Comparison of ENCODE assay signal across 16 mouse cellular contexts in genomic region chr2:77561941-77562340, GRCm38 (mm10).
"Had no signal": no experiment of that assay in that cellular context is flagged by ENCODE, and none has a peak within 500 bp of the region (broad histone marks: within the 10 kb centered on the region; RNA-seq: fewer than 3 reads in every experiment).

No protein-coding gene starts in this region.

- H3K4me3 ChIP-seq: layer of hippocampus, adult 2 months; limb, embryonic 13.5 days; liver, embryonic 12.5 days; midbrain, embryonic 10.5 days; myocyte had no signal

- DNase-seq: kidney, postnatal 36 days; left cerebral cortex, postnatal 4 days; lung, embryonic 14.5 days; lung, postnatal 10 days; lung, postnatal 4 days; midbrain, embryonic 14.5 days; right cerebral cortex, postnatal 4 days; spleen, adult 18-20 months; thymus, adult 18-20 months; thymus, postnatal 14 days had no signal

- H3K27ac ChIP-seq: kidney, postnatal 0 days; layer of hippocampus, adult 2 months; limb, embryonic 13.5 days; liver, embryonic 12.5 days; midbrain, embryonic 10.5 days had no signal
